Mouse (Mus musculus) 3T3-L1 (cell line): ENCODE results near the gene Zfhx3.
A peak's percentile ranks its signal among the peaks of the same experiment; 100 is the strongest.

Source experiments
- DNase-seq: peaks from one replicate; pipeline ENCODE4 v3.0.0-alpha.2; 2015; ENCODE audit warnings: low read depth, low spot score

The Zfhx3 gene

GRCm38 (mm10) chr8:108017727-108018126, 75.3 kb downstream of the Zfhx3 start:
- no peak for DNase-seq

- no peak for DNase-seq
These were observed 77.2 kb downstream of the Zfhx3 start for GRCm38 (mm10) chr8:108019651-108020050.

DNA sequence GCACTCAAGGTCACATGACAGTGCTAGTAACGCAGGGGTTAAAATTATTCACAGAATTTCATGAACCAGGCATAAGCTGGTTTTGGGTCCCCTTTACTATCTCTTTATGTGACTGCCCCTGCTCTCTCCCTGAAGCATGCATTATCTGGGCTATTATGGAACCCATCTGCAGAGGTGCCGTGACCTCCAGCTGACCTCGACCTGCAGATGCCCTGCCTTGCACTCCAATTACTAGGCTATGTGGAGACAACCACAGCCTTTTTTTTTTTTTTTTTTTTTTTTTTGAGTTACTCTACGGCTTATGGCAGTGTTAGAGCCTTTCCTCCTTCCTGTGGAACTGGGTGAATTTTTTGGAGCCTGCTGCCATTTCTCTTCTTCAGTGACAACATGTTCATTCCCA, 80.0 kb downstream of the Zfhx3 start:
- DNase-seq, result no peak

GRCm38 (mm10) chr8:108024331-108024730, 81.9 kb downstream of the Zfhx3 start:
- DNase-seq, result no peak

DNA sequence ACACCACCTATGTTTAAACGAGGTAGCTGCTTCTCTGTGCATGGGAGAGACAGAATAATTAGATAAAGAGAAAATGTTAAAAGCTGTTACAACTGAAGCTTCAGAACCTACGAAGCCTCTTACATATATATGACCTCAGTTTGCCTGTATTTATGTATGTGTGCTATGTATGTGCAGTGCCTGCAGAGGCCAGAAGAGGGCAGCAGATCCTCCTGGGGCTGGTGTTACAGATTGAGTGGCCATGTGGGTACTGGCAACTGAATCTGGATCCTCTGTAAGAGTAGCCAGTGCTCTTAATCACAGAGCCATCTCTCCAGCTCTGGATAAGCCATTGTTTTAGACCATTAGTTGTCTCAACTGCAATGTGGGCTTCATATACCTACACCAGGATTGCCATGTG, 82.8 kb downstream of the Zfhx3 start:
- DNase-seq, result peak; percentile 7

GRCm38 (mm10) chr8:108026557-108027440, 84.4 kb downstream of the Zfhx3 start:
- no peak for DNase-seq

DNA sequence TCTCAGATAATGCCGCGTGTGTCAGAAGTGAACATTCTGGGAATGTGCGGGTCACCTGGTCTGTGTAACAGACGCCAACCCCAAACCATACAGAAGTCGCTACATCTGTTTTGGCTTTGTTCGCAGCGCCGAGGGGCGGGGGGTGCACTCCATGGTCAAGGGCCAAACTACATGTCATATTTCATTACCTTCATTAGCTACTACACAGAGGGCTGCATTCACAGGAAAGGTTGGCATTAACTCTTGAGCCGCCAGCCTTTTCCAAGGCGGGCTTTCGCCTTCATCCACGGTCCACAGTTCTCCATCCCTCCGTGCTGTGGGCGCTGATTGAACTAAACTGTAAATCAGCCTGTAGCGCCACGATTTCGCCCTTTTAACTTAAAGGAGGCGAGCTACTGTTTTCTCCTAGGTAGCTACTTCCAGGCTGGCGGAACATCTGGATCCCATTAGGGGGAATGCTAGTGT, 85.1 kb downstream of the Zfhx3 start:
- DNase-seq, result no peak

DNA sequence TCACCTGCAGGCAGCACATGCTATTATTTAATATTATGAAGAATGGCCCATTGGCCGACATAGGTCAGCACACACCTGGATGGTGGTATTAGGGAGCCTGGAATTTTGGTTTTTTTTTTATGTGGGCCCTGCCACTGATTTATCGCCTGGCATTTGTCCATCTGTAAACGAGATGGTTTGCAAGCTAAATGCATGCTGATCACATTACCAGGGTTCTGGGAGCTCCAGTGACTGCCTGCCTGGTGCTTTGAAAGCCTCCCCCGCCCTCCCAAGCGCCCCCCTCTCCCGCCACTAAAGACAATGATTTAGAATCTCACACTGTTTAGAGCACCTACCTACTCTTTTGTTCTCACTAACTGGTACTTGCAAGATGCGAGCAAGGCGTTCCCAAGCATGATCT, 86.0 kb downstream of the Zfhx3 start:
- DNase-seq, result no peak

GRCm38 (mm10) chr8:108031159-108031558, 88.7 kb downstream of the Zfhx3 start:
- DNase-seq, result no peak

GRCm38 (mm10) chr8:108034070-108034469, 91.6 kb downstream of the Zfhx3 start:
- no peak for DNase-seq

DNA sequence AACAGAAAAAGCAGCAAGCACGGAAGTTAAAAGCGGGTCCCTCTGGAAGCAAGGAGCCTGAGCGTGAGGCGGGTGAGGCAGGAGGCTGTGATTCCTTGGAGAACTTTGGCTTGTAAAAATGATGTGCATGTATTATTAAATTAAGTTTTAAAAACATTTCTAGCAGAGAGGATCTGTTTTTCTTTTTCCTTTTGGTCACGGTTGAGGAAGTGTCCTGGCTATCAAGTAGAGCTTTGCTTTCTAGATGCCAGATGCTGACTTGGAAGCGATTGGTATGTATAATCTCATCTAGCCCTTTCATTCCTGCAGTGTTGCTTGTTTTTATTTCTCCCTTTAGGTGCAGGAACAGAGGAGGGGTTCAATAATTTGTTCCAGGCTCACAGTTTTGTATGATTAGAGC, 92.3 kb downstream of the Zfhx3 start:
- DNase-seq, result no peak

DNA sequence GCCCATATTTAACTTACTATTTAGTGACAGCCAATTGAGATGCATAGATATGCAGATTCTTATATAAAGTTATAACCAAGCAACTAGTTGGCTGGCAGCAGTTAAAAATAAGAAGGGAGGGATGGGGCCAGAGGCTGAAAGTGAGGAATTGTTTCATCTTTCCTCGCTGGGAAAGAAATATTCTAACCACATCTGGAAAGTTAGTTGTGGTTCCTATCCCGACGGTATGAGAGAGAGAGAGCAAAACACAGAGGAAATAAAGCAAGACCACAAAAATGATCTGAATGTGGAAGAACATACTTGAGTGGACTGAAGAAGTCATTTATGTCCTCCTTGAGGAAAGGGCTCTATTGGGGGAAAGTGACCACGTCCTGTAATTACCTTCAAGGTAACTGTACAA, 101.2 kb downstream of the Zfhx3 start:
- DNase-seq, result peak; percentile 6

- no peak for DNase-seq
These were observed 101.7 kb downstream of the Zfhx3 start for GRCm38 (mm10) chr8:108044185-108044584.

- no peak for DNase-seq
These were observed 113.8 kb downstream of the Zfhx3 start for GRCm38 (mm10) chr8:108056241-108056640.

DNA sequence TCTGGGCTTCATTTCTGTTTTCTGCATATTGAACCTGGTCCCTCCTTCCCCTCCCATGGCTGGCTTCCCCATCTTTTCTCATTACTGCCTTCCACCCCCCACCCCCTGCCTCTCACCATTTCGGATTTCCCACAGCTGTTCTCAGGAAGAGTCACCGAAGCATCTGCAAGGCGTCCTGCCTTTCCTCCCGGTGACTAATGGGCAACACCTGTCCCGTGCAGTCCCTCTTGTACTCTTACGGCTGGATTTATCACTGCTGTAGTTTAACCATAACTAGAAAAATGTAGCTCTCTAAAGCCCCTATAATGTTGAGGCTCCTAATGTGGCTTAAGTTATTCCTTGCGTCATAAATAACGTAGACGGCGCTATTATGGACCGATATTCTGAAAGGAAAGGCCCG, 119.5 kb downstream of the Zfhx3 start:
- DNase-seq, result no peak

DNA sequence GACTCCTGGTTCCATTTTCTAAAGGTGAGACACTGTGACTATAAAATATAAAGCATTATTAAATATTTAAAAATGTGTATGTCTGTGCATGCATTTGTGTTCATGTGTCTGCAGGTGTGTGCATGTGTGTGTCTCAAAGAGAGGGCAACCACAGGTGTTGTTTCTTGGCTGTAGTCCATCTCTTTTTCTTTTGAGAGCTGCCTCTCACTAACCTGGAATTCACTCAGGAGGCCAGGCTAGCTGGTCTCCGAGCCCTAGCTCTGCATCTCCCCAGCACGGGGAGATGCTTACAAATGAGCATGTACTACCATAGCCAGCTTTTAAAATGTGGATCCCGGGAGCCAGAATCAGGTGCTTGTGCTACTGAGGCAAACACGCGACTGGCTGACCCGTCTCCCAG, 124.7 kb downstream of the Zfhx3 start:
- no peak for DNase-seq

DNA sequence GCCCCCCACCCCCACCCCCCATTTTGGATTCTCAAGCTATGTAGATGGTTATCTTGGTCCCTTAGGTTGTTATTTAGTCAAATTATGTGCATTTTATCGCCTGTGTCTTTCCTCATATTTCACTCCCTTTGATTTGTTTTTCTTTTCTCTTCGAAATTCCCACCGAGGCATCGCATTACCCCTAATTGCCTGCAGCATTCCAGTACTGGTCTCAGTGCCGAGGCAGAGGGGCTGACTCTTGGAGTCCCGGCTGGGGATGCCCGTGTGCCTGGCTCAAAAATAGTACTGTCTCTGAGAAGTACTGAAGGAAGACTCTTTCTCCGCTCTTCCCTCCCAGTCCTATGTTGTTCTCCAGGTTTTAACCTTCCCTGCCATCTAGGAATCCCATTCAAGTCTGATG, 125.8 kb downstream of the Zfhx3 start:
- DNase-seq, result no peak

- DNase-seq, result no peak
These were observed 128.0 kb downstream of the Zfhx3 start for GRCm38 (mm10) chr8:108070438-108070837.

DNA sequence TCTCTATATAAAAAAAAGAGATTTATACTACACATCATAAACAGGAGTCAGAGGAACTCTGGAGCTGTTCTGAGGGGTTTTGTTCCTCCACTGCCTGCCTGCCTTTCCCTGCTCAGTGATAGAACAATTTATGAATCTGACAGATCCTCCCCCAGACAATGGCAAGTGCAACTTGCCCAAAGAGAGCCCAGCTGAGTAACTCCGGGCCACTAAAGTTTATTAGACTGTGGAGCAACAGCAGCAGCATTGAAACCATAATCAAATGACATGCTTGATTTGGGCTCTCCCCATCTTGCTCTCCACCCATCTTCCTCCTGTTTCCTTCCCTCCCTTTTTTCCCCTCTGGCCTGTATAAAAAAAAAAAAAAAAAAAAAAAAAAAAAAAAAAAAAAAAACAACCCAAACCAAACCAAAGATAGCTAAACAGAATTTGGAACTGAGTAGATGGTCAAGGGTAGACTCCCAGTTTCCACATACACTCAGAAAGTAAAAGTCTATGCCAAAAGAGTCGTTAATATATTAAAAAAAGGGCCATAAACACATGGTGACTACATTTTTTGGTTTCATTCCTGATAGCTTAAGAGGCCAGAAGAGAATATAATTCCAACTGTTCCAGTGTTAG, 129.8 kb downstream of the Zfhx3 start:
- no peak for DNase-seq

DNA sequence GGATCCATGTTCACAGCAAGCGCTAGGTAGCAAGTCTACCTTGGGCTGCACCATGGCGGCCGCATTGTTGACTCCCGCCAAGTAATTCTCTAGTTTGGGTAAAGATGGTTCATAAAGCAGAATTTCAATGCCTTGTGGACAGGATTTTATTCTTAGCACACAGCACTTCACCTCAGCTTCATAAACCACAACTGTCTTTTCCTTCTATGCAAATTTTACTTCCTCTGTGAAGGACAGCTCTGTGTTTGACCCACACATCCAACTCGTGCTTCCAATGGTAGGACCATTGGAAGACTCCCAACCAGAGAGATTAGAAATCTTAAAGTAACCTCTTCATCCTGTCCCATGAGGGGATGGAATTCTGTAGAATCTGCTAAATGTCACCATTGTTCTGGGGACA, 130.4 kb downstream of the Zfhx3 start:
- no peak for DNase-seq

- DNase-seq, result no peak
These were observed 132.7 kb downstream of the Zfhx3 start for GRCm38 (mm10) chr8:108075176-108075575.

DNA sequence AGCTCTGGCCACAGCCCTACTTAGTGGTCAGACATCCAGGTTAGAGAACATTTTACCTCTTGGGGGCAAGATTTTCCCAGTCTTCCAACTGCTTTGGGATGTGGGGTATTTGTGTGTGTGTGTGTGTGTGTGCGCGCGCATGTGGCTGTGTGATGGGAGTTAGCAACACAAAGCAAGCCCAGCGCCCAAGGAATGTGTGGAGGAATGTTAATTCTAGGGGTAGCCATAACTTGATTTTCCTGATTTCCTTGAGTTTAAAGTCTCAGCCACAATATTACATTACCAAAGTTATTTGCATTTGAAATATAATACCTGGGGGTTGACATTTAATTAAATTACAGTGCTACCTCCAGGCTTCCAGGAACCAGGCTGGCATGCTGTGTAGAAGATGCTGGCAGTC, 136.3 kb downstream of the Zfhx3 start:
- no peak for DNase-seq

DNA sequence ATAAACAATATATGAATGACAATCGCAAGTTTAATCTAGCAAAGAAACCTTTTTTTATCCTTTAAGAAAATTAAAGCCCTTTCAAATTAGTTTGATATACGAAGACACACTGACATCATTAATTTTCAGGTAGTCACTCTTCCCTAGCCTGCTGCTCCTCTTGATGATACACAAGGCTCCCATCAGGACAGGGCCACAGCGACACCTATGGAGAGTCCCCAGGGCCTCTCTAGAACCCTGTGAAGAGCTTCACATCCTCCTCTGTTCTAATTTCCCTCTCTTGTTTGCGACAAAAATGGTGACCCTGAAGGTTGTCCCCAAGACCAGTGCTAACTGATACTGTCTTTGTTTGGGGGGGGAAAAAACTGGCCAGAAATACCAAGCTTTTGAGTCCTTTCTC, 144.5 kb downstream of the Zfhx3 start:
- no peak for DNase-seq
